Mouse (Mus musculus) erythroblast, embryonic 14.5 days (primary cell): Measurements from ENCODE around the gene Hlf. TPM values are rescaled to one million over a fixed set of nuclear protein-coding genes. Genes with fewer than 3 reads are reported as not detected.

ENCODE experiments used
- H3K27me3 ChIP-seq: 2 replicates; pipeline ENCODE4 v1.6.1; 2012; ENCODE audit warnings: inconsistent platforms; ENCODE audit not compliant: control insufficient read depth
- H3K36me3 ChIP-seq: 2 replicates; pipeline ENCODE4 v1.6.1; 2012; ENCODE audit warnings: mild to moderate bottlenecking, inconsistent platforms; ENCODE audit not compliant: control insufficient read depth
- H3K4me1 ChIP-seq: 2 replicates; pipeline ENCODE4 v1.6.1; 2012; ENCODE audit warnings: inconsistent platforms; ENCODE audit not compliant: control insufficient read depth
- H3K4me3 ChIP-seq: replicated peaks from 2 replicates; pipeline ENCODE3; 2012; ENCODE audit warnings: moderate library complexity, mild to moderate bottlenecking, inconsistent platforms
- H3K9me3 ChIP-seq: 2 replicates; pipeline ENCODE4 v1.6.1; 2012; ENCODE audit warnings: low read length, inconsistent platforms, mixed read lengths; ENCODE audit not compliant: control insufficient read depth
- GATA1 ChIP-seq: IDR thresholded peaks from 2 replicates; pipeline ENCODE4 v1.6.1; 2012; ENCODE audit warnings: low read length, inconsistent platforms, mixed read lengths
- TAL1 ChIP-seq: IDR thresholded peaks from 3 replicates; pipeline ENCODE4 v1.6.1; 2012; ENCODE audit warnings: low read length, inconsistent platforms, mixed read lengths
- polyA plus RNA-seq: library from polyadenylated mRNA; stranded (reverse); fragments of >175 nt; gene quantifications from 2 replicates; pipeline ENCODE4 v1.2.3, GENCODE M21; 2012

The Hlf gene
- polyA plus RNA-seq, 1 experiment = 0.01 TPM

DNA sequence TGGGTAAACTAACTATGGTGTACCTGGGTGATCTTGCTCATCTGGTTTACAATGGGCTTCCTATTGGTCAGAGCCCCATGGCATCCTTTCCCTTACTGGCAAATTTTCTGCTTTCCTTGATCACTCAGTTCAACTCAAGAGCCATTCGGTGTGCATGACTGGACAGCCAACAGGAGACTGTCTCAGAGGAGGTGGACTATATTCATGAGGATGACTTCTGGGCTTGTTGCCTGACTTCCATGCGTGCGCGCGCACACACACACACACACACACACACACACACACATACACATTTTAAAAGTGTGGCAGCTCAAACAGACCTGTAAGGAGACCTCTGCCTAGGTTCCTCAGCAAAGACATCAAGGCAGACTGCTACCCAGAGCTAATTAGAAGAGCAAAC lies 12.7 kb downstream of the Hlf start:
- Histone ChIP-seq H3K4me3 (no peak overlapping the region), H3K4me1 (no peaks in the 10 kb centered on the region)
- TF ChIP-seq TAL1 = no peak
- no peak for TF ChIP-seq GATA1

GRCm38 (mm10) chr11:90376436-90376835 lies 14.3 kb downstream of the Hlf start:
- no peaks in the 10 kb centered on the region; the same call in 1 of the 2 replicates for H3K36me3 ChIP-seq
- no peaks in the 10 kb centered on the region for H3K9me3 ChIP-seq
- H3K4me1 ChIP-seq = no peaks in the 10 kb centered on the region
- no peak overlapping the region for H3K4me3 ChIP-seq
- TF ChIP-seq TAL1 (no peak), GATA1 (no peak)
- no peaks in the 10 kb centered on the region for H3K27me3 ChIP-seq

More for the DNA sequence above, 12.7 kb downstream of the Hlf start:
- Histone ChIP-seq H3K36me3 (no peaks in the 10 kb centered on the region; the same call in 1 of the 2 replicates), H3K27me3 (no peaks in the 10 kb centered on the region), H3K9me3 (no peaks in the 10 kb centered on the region)

- TF ChIP-seq TAL1 (no peak), GATA1 (no peak)
- no peaks in the 10 kb centered on the region; the same call in 1 of the 2 replicates for H3K36me3 ChIP-seq
Measured at GRCm38 (mm10) chr11:90371470-90372100, 19.1 kb downstream of the Hlf start.

DNA sequence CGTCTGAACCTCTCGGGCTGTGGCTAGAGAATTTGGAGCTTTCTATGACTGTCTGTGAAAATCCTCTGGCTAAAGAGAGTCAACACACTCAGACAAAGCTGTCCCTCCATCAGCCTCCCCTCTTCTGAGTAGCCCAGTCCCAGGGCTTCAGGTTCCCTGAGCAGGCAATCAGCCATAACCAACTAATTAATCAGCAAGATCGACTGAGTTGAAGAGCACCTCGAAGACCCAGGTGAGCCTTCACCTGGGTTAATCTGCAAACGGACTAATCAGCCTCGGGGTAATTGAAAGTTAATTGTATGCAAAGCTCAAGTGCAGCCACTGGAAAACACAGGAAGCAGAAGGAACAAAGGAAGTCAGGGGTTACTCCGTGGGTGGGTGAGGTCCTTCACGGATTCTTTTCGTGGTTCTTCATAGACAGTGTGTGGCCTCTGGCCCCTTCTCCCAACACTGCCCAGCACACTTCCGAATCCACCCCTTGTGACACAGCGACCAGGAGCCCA lies 19.9 kb downstream of the Hlf start:
- TF ChIP-seq GATA1 (no peak), TAL1 (no peak)

More at GRCm38 (mm10) chr11:90371470-90372100, 19.1 kb downstream of the Hlf start:
- Histone ChIP-seq H3K9me3 (no peaks in the 10 kb centered on the region), H3K4me1 (no peaks in the 10 kb centered on the region), H3K4me3 (no peak overlapping the region), H3K27me3 (no peaks in the 10 kb centered on the region)

GRCm38 (mm10) chr11:90370367-90370766 lies 20.3 kb downstream of the Hlf start:
- Histone ChIP-seq H3K27me3 (no peaks in the 10 kb centered on the region), H3K4me3 (no peak overlapping the region), H3K36me3 (no peaks in the 10 kb centered on the region; the same call in 1 of the 2 replicates), H3K4me1 (no peaks in the 10 kb centered on the region), H3K9me3 (no peaks in the 10 kb centered on the region)
- no peak for TF ChIP-seq TAL1
- no peak for TF ChIP-seq GATA1

More for the DNA sequence above, 19.9 kb downstream of the Hlf start:
- Histone ChIP-seq H3K36me3 (no peaks in the 10 kb centered on the region; the same call in 1 of the 2 replicates), H3K4me1 (no peaks in the 10 kb centered on the region), H3K4me3 (no peak overlapping the region), H3K27me3 (no peaks in the 10 kb centered on the region), H3K9me3 (no peaks in the 10 kb centered on the region)

- TF ChIP-seq GATA1 (no peak), TAL1 (no peak)
- Histone ChIP-seq H3K36me3 (no peaks in the 10 kb centered on the region; the same call in 1 of the 2 replicates), H3K4me1 (no peaks in the 10 kb centered on the region), H3K27me3 (no peaks in the 10 kb centered on the region), H3K4me3 (no peak overlapping the region), H3K9me3 (no peaks in the 10 kb centered on the region)
Measured at GRCm38 (mm10) chr11:90369605-90370004, 21.1 kb downstream of the Hlf start.

GRCm38 (mm10) chr11:90369115-90369514 lies 21.6 kb downstream of the Hlf start:
- no peak overlapping the region for H3K4me3 ChIP-seq
- no peaks in the 10 kb centered on the region; the same call in 1 of the 2 replicates for H3K36me3 ChIP-seq
- no peaks in the 10 kb centered on the region for H3K4me1 ChIP-seq
- no peaks in the 10 kb centered on the region for H3K27me3 ChIP-seq
- no peaks in the 10 kb centered on the region for H3K9me3 ChIP-seq
- no peak for TF ChIP-seq GATA1
- TF ChIP-seq TAL1 = no peak

DNA sequence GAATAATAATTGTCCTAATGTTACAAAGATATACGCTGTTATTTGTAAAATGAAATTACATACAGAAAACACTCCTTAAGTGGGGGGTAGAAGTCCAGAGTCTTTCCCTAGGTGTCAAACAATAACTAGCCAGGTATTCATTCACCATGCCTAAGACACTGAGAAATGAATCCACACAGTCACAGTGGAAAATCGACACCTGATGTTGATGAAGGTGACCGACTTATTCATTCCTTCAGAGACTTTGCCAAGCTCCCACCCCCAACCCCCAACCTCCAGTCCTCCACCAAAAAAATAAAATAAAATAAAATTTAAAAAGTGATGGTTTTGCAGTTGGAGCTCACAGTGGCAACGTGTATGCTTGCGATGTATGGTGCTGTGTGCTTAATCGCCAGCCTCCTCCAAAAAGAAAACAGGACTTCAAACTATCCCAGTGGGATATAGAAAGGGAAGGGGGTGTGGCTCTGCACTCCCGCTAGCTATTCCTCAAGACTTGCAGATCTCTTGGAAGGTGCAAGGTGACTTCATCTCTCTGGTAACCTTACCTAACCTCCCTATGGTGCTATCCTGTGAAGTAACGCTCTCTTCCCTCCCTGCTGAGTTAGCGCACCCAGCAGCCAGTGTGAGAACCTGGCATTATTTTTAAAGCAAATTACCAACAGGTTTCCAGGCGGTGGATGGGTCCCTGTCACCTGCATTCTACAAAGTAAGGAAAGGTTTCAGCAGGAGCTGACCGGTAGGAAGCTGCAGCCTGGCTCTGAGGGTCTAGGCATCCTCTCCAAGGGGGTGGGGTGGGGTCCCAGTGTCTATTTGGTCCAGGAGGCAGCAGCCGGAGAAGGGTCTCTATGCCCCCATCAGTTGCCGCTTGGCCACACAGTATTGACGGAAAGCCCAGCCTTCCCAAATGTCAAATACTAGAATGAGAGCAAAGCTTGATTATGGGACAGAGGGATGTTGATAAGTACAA lies 22.5 kb downstream of the Hlf start:
- H3K4me3 ChIP-seq = no peak overlapping the region
- TF ChIP-seq GATA1 (no peak), TAL1 (no peak)
- no peaks in the 10 kb centered on the region; the same call in 1 of the 2 replicates for H3K36me3 ChIP-seq
- H3K27me3 ChIP-seq = no peaks in the 10 kb centered on the region
- H3K9me3 ChIP-seq = no peaks in the 10 kb centered on the region
- H3K4me1 ChIP-seq = no peaks in the 10 kb centered on the region

- no peaks in the 10 kb centered on the region for H3K36me3 ChIP-seq
- H3K9me3 ChIP-seq = no peaks in the 10 kb centered on the region
- H3K27me3 ChIP-seq = no peaks in the 10 kb centered on the region
- TF ChIP-seq GATA1 = no peak
- TF ChIP-seq TAL1 = no peak
- H3K4me3 ChIP-seq = no peak overlapping the region
- no peaks in the 10 kb centered on the region for H3K4me1 ChIP-seq
Measured at GRCm38 (mm10) chr11:90364865-90365264, 25.8 kb downstream of the Hlf start.
